Mouse (Mus musculus): ENCODE data around the gene Ap2s1. TPM values are rescaled to one million over a fixed set of nuclear protein-coding genes. Genes with fewer than 3 reads are reported as not detected.
"Not testable (repeated sequence)": the region's sequence is repeated elsewhere in the genome, so short reads cannot be mapped to it uniquely, and the experiment has no call there.

Ap2s1 gene
- 10 to 100 TPM; 12.2 to 62.3 (median 35.4) TPM for total RNA-seq (2018; cell fraction: chromatin; rRNA removed)
- total RNA-seq (2018; cell fraction: cytosol; rRNA removed): 100 to 1,000 TPM; 319 to 543 (median 416) TPM
- 100 to 1,000 TPM in 13 of 26 experiments, 10 to 100 TPM in 13; 51.2 to 167 (median 99.3) TPM for total RNA-seq (2018; cell fraction: nucleus; rRNA removed)
- polyA plus RNA-seq (2018): 207 to 606 TPM (median 518 TPM) in 3 replicates

- H3K36me3 ChIP-seq (ENCODE audit: inconsistent target): peaks cover 8% of the 10 kb centered on the region
- peaks cover 50% of the 10 kb centered on the region for H3K79me2 ChIP-seq (ENCODE audit: inconsistent target)
- peak within 1 kb of the TSS; percentile 80 for H3K27ac ChIP-seq
- peak within 1 kb of the TSS; percentile 89 for H3K4me3 ChIP-seq (ENCODE audit: inconsistent target)
- WGBS (ENCODE audit: missing documents): 0% methylated on average over 34 of the region's 34 CpGs
Measured at GRCm38 (mm10) chr7:16738073-16738696, at the start of gene Ap2s1. Gene Ap2s1 (plus strand): TSS chr7:16738410.

GRCm38 (mm10) chr7:16689196-16689595, 49.0 kb upstream of the Ap2s1 start:
- Histone ChIP-seq H3K4me3 (ENCODE audit: inconsistent target) (no peak overlapping the region), H3K27ac (no peak overlapping the region), H3K79me2 (ENCODE audit: inconsistent target) (no peaks in the 10 kb centered on the region), H3K36me3 (ENCODE audit: inconsistent target) (no peaks in the 10 kb centered on the region)
- WGBS (ENCODE audit: missing documents): 74% methylated on average over 5 of the region's 5 CpGs

GRCm38 (mm10) chr7:16695025-16695424, 43.2 kb upstream of the Ap2s1 start:
- WGBS (ENCODE audit: missing documents): 28% methylated on average over 3 of the region's 3 CpGs
- Histone ChIP-seq H3K79me2 (ENCODE audit: inconsistent target) (no peaks in the 10 kb centered on the region), H3K27ac (no peak overlapping the region), H3K36me3 (ENCODE audit: inconsistent target) (no peaks in the 10 kb centered on the region), H3K4me3 (ENCODE audit: inconsistent target) (no peak overlapping the region)

GRCm38 (mm10) chr7:16699042-16699441, 39.2 kb upstream of the Ap2s1 start:
- Histone ChIP-seq H3K36me3 (ENCODE audit: inconsistent target) (no peaks in the 10 kb centered on the region), H3K27ac (no peak overlapping the region), H3K4me3 (ENCODE audit: inconsistent target) (no peak overlapping the region), H3K79me2 (ENCODE audit: inconsistent target) (no peaks in the 10 kb centered on the region)
- 22% methylated on average over 2 of the region's 2 CpGs for WGBS (ENCODE audit: missing documents)

- H3K27ac ChIP-seq: no peak overlapping the region
- H3K4me3 ChIP-seq (ENCODE audit: inconsistent target): no peak overlapping the region
- no peaks in the 10 kb centered on the region for H3K79me2 ChIP-seq (ENCODE audit: inconsistent target)
- no peaks in the 10 kb centered on the region for H3K36me3 ChIP-seq (ENCODE audit: inconsistent target)
- WGBS (ENCODE audit: missing documents): 79% methylated on average over 5 of the region's 5 CpGs
Measured at GRCm38 (mm10) chr7:16700583-16700982, 37.6 kb upstream of the Ap2s1 start.

- Histone ChIP-seq H3K4me3 (ENCODE audit: inconsistent target) (no peak overlapping the region), H3K79me2 (ENCODE audit: inconsistent target) (no peaks in the 10 kb centered on the region), H3K36me3 (ENCODE audit: inconsistent target) (no peaks in the 10 kb centered on the region), H3K27ac (no peak overlapping the region)
- 34% methylated on average over 9 of the region's 9 CpGs for WGBS (ENCODE audit: missing documents)
Measured at GRCm38 (mm10) chr7:16706385-16706784, 31.8 kb upstream of the Ap2s1 start.

GRCm38 (mm10) chr7:16708244-16708643, 30.0 kb upstream of the Ap2s1 start:
- WGBS (ENCODE audit: missing documents): 85% methylated on average over 9 of the region's 9 CpGs
- H3K36me3 ChIP-seq (ENCODE audit: inconsistent target): no peaks in the 10 kb centered on the region
- H3K27ac ChIP-seq: no peak overlapping the region
- no peak overlapping the region for H3K4me3 ChIP-seq (ENCODE audit: inconsistent target)
- H3K79me2 ChIP-seq (ENCODE audit: inconsistent target): no peaks in the 10 kb centered on the region

- no peaks in the 10 kb centered on the region for H3K36me3 ChIP-seq (ENCODE audit: inconsistent target)
- no peak overlapping the region for H3K4me3 ChIP-seq (ENCODE audit: inconsistent target)
- 74% methylated on average over 5 of the region's 5 CpGs for WGBS (ENCODE audit: missing documents)
- no peaks in the 10 kb centered on the region for H3K79me2 ChIP-seq (ENCODE audit: inconsistent target)
- no peak overlapping the region for H3K27ac ChIP-seq
Measured at GRCm38 (mm10) chr7:16710604-16711003, 27.6 kb upstream of the Ap2s1 start.

- H3K4me3 ChIP-seq (ENCODE audit: inconsistent target): no peak overlapping the region
- H3K79me2 ChIP-seq (ENCODE audit: inconsistent target): no peaks in the 10 kb centered on the region
- no peak overlapping the region for H3K27ac ChIP-seq
- H3K36me3 ChIP-seq (ENCODE audit: inconsistent target): no peaks in the 10 kb centered on the region
- 93% methylated on average over 11 of the region's 13 CpGs for WGBS (ENCODE audit: missing documents)
Measured at GRCm38 (mm10) chr7:16712633-16713415, 25.4 kb upstream of the Ap2s1 start.

GRCm38 (mm10) chr7:16716456-16717152, 21.6 kb upstream of the Ap2s1 start:
- H3K36me3 ChIP-seq (ENCODE audit: inconsistent target); H3K79me2 ChIP-seq (ENCODE audit: inconsistent target); H3K27ac ChIP-seq; H3K4me3 ChIP-seq (ENCODE audit: inconsistent target): not testable (repeated sequence)
- 41% methylated on average over 4 of the region's 8 CpGs for WGBS (ENCODE audit: missing documents)

GRCm38 (mm10) chr7:16721629-16722028, 16.6 kb upstream of the Ap2s1 start, which contains the start of gene Ceacam9:
Gene Ceacam9 (plus strand): TSS chr7:16721929.
- 77% methylated on average over 2 of the region's 2 CpGs for WGBS (ENCODE audit: missing documents)
- H3K79me2 ChIP-seq (ENCODE audit: inconsistent target): no peaks in the 10 kb centered on the region
- H3K27ac ChIP-seq: no peak within 1 kb of the TSS
- no peak within 1 kb of the TSS for H3K4me3 ChIP-seq (ENCODE audit: inconsistent target)
- no peaks in the 10 kb centered on the region for H3K36me3 ChIP-seq (ENCODE audit: inconsistent target)

GRCm38 (mm10) chr7:16722490-16722889, 15.7 kb upstream of the Ap2s1 start:
- H3K36me3 ChIP-seq (ENCODE audit: inconsistent target); H3K27ac ChIP-seq; H3K4me3 ChIP-seq (ENCODE audit: inconsistent target); H3K79me2 ChIP-seq (ENCODE audit: inconsistent target): not testable (repeated sequence)
- 70% methylated on average over 2 of the region's 3 CpGs for WGBS (ENCODE audit: missing documents)

GRCm38 (mm10) chr7:16728596-16729348, 9.4 kb upstream of the Ap2s1 start:
- Histone ChIP-seq H3K4me3 (ENCODE audit: inconsistent target) (peak overlapping the region; percentile 8; the same call in 1 of the 2 replicates), H3K36me3 (ENCODE audit: inconsistent target) (no peaks in the 10 kb centered on the region), H3K79me2 (ENCODE audit: inconsistent target) (no peaks in the 10 kb centered on the region), H3K27ac (peak overlapping the region; percentile 2; the same call in 1 of the 2 replicates)
- WGBS (ENCODE audit: missing documents): 23% methylated on average over 14 of the region's 14 CpGs

- H3K79me2 ChIP-seq (ENCODE audit: inconsistent target); H3K36me3 ChIP-seq (ENCODE audit: inconsistent target): not testable (repeated sequence)
- under 1% methylated on average over 7 of the region's 7 CpGs for WGBS (ENCODE audit: missing documents)
- peak overlapping the region; percentile 8; the same call in 1 of the 2 replicates for H3K4me3 ChIP-seq (ENCODE audit: inconsistent target)
- peak overlapping the region; percentile 2; the same call in 1 of the 2 replicates for H3K27ac ChIP-seq
Measured at GRCm38 (mm10) chr7:16729563-16729962, 8.6 kb upstream of the Ap2s1 start.
